Mouse (Mus musculus) forebrain, embryonic 13.5 days (tissue): ENCODE data around the gene Ror2. TPM values are rescaled to one million over a fixed set of nuclear protein-coding genes. Genes with fewer than 3 reads are reported as not detected.

Experiments
- ATAC-seq: fragments of 200-750 bp; cut with Nextera tagmentation; 2 replicates; pipeline ENCODE4 v1.8.0; 2017
- H3K27ac ChIP-seq: fragments of 300-500 bp; sonication (generic); 2 replicates; pipeline ENCODE4 v1.5.1; 2015; ENCODE audit warnings: inconsistent platforms, mild to moderate bottlenecking, moderate library complexity
- H3K27me3 ChIP-seq: fragments of 300-500 bp; sonication (generic); 2 replicates; pipeline ENCODE4 v1.6.1; 2015; ENCODE audit warnings: mild to moderate bottlenecking, inconsistent platforms
- H3K36me3 ChIP-seq: fragments of 300-500 bp; sonication (generic); 2 replicates; pipeline ENCODE4 v1.6.1; 2015; ENCODE audit warnings: mild to moderate bottlenecking, inconsistent platforms; ENCODE audit not compliant: poor library complexity, severe bottlenecking
- H3K4me1 ChIP-seq: fragments of 300-500 bp; sonication (generic); 2 replicates; pipeline ENCODE4 v1.6.1; 2015; ENCODE audit warnings: inconsistent platforms
- H3K4me2 ChIP-seq: fragments of 300-500 bp; sonication (generic); 2 replicates; pipeline ENCODE4 v1.6.1; 2015; ENCODE audit warnings: inconsistent platforms, mild to moderate bottlenecking, moderate library complexity
- H3K4me3 ChIP-seq: fragments of 300-500 bp; sonication (generic); 2 replicates; pipeline ENCODE4 v1.5.1; 2015; ENCODE audit warnings: mild to moderate bottlenecking, inconsistent platforms
- H3K9ac ChIP-seq: fragments of 300-500 bp; sonication (generic); 2 replicates; pipeline ENCODE4 v1.6.1; 2015; ENCODE audit warnings: mild to moderate bottlenecking, inconsistent platforms
- H3K9me3 ChIP-seq: fragments of 300-500 bp; sonication (generic); replicated peaks from 2 replicates; pipeline ENCODE4 v1.6.1; 2016; ENCODE audit warnings: inconsistent platforms
- WGBS: fragments of 180-500 bp; shearing (Covaris S2); methylation state at CpG from one replicate; pipeline ENCODE4 v1.1.7; 2015; 5-methylcytosine and 5-hydroxymethylcytosine counted together
- polyA plus RNA-seq: library from polyadenylated mRNA; unstranded; fragments of >200 nt; fragmentation: Nextera tagmentation; extraction: Ambion mirVana; gene quantifications from 2 replicates; pipeline ENCODE4 v1.2.1, GENCODE M21; 2015

The Ror2 gene
- polyA plus RNA-seq, 1 experiment from 2014 or later, result 5.8 TPM

- H3K4me1 ChIP-seq, result peaks cover 13% of the 10 kb centered on the region
- no peaks in the 10 kb centered on the region for H3K9me3 ChIP-seq
- H3K36me3 ChIP-seq, result no peaks in the 10 kb centered on the region
- 86% methylated on average over 8 of the region's 8 CpGs for WGBS
- H3K4me2 ChIP-seq, result no peak overlapping the region
- H3K9ac ChIP-seq, result no peak overlapping the region
- no peak overlapping the region for H3K4me3 ChIP-seq
- no peaks in the 10 kb centered on the region for H3K27me3 ChIP-seq
- no peak overlapping the region for H3K27ac ChIP-seq
- ATAC-seq, result no peak
Measured at GRCm38 (mm10) chr13:53305256-53305655, 19.3 kb upstream of the Ror2 start.

GRCm38 (mm10) chr13:53302688-53303087, 16.8 kb upstream of the Ror2 start:
- no peaks in the 10 kb centered on the region for H3K27me3 ChIP-seq
- H3K4me2 ChIP-seq, result no peak overlapping the region
- no peaks in the 10 kb centered on the region for H3K9me3 ChIP-seq
- no peak overlapping the region for H3K9ac ChIP-seq
- ATAC-seq, result no peak
- H3K4me3 ChIP-seq, result no peak overlapping the region
- no peaks in the 10 kb centered on the region for H3K4me1 ChIP-seq
- WGBS, result 83% methylated on average over 10 of the region's 10 CpGs
- no peak overlapping the region for H3K27ac ChIP-seq
- no peaks in the 10 kb centered on the region for H3K36me3 ChIP-seq

- Histone ChIP-seq H3K36me3 (no peaks in the 10 kb centered on the region), H3K9ac (no peak overlapping the region), H3K4me1 (no peaks in the 10 kb centered on the region), H3K4me3 (no peak overlapping the region), H3K27me3 (0 out of 2 replicates have a peak, but pooled peaks cover 1% of the 10 kb centered on the region), H3K27ac (no peak overlapping the region), H3K9me3 (no peaks in the 10 kb centered on the region), H3K4me2 (no peak overlapping the region)
- WGBS, result 91% methylated on average over 12 of the region's 12 CpGs
- no peak for ATAC-seq
Measured at GRCm38 (mm10) chr13:53293065-53293464, 7.1 kb upstream of the Ror2 start.

- ATAC-seq, result no peak
- Histone ChIP-seq H3K4me1 (no peaks in the 10 kb centered on the region), H3K27ac (no peak overlapping the region), H3K9ac (no peak overlapping the region), H3K9me3 (no peaks in the 10 kb centered on the region), H3K27me3 (0 out of 2 replicates have a peak, but pooled peaks cover 8% of the 10 kb centered on the region), H3K4me2 (no peak overlapping the region), H3K36me3 (no peaks in the 10 kb centered on the region), H3K4me3 (no peak overlapping the region)
- WGBS, result 54% methylated on average over 3 of the region's 3 CpGs
Measured at GRCm38 (mm10) chr13:53292244-53292643, 6.3 kb upstream of the Ror2 start.

GRCm38 (mm10) chr13:53285261-53285755, 616 bp downstream of the Ror2 start:
- ATAC-seq, result peak; percentile 75
- Histone ChIP-seq H3K4me1 (peaks cover 42% of the 10 kb centered on the region), H3K9ac (peak overlapping the region; percentile 73), H3K4me3 (peak overlapping the region; percentile 50), H3K27ac (no peak overlapping the region), H3K9me3 (no peaks in the 10 kb centered on the region), H3K4me2 (peak overlapping the region; percentile 69), H3K36me3 (no peaks in the 10 kb centered on the region), H3K27me3 (peaks cover 31% of the 10 kb centered on the region)
- under 1% methylated on average over 35 of the region's 35 CpGs for WGBS

- 2% methylated on average over 17 of the region's 17 CpGs for WGBS
- Histone ChIP-seq H3K4me2 (peak overlapping the region; percentile 69), H3K9me3 (no peaks in the 10 kb centered on the region), H3K36me3 (no peaks in the 10 kb centered on the region), H3K27me3 (peaks cover 31% of the 10 kb centered on the region), H3K4me1 (peaks cover 42% of the 10 kb centered on the region), H3K9ac (peak overlapping the region; percentile 73), H3K27ac (no peak overlapping the region), H3K4me3 (peak overlapping the region; percentile 50)
- no peak for ATAC-seq
Measured at GRCm38 (mm10) chr13:53284740-53285191, 1.2 kb downstream of the Ror2 start.

GRCm38 (mm10) chr13:53281604-53282396, 4.1 kb downstream of the Ror2 start:
- 50% methylated on average over 11 of the region's 11 CpGs for WGBS
- Histone ChIP-seq H3K4me1 (peaks cover 42% of the 10 kb centered on the region), H3K4me3 (no peak overlapping the region), H3K9me3 (no peaks in the 10 kb centered on the region), H3K27ac (no peak overlapping the region), H3K4me2 (no peak overlapping the region), H3K36me3 (no peaks in the 10 kb centered on the region), H3K27me3 (peaks cover 20% of the 10 kb centered on the region), H3K9ac (no peak overlapping the region)
- no peak for ATAC-seq

GRCm38 (mm10) chr13:53278908-53279307, 7.0 kb downstream of the Ror2 start:
- Histone ChIP-seq H3K4me2 (no peak overlapping the region), H3K9me3 (no peaks in the 10 kb centered on the region), H3K9ac (no peak overlapping the region), H3K36me3 (no peaks in the 10 kb centered on the region), H3K4me3 (no peak overlapping the region), H3K4me1 (peaks cover 23% of the 10 kb centered on the region; the same call in 1 of the 2 replicates), H3K27me3 (no peaks in the 10 kb centered on the region), H3K27ac (no peak overlapping the region)
- 79% methylated on average over 10 of the region's 10 CpGs for WGBS
- 0 out of 2 replicates have a peak, but pooled peaks have one; percentile 30 for ATAC-seq

- H3K36me3 ChIP-seq, result no peaks in the 10 kb centered on the region
- H3K4me2 ChIP-seq, result no peak overlapping the region
- no peak overlapping the region for H3K27ac ChIP-seq
- H3K9ac ChIP-seq, result no peak overlapping the region
- no peaks in the 10 kb centered on the region for H3K9me3 ChIP-seq
- H3K4me3 ChIP-seq, result no peak overlapping the region
- ATAC-seq, result no peak
- H3K27me3 ChIP-seq, result no peaks in the 10 kb centered on the region
- 80% methylated on average over 7 of the region's 7 CpGs for WGBS
- H3K4me1 ChIP-seq, result peaks cover 12% of the 10 kb centered on the region; the same call in 1 of the 2 replicates
Measured at GRCm38 (mm10) chr13:53276381-53276780, 9.5 kb downstream of the Ror2 start.

GRCm38 (mm10) chr13:53275778-53276177, 10.1 kb downstream of the Ror2 start:
- ATAC-seq, result no peak
- Histone ChIP-seq H3K27me3 (no peaks in the 10 kb centered on the region), H3K27ac (no peak overlapping the region; the same call in 1 of the 2 replicates), H3K4me2 (no peak overlapping the region), H3K9me3 (no peaks in the 10 kb centered on the region), H3K36me3 (no peaks in the 10 kb centered on the region), H3K9ac (no peak overlapping the region), H3K4me1 (peaks cover 6% of the 10 kb centered on the region; the same call in 1 of the 2 replicates), H3K4me3 (no peak overlapping the region)
- 51% methylated on average over 8 of the region's 8 CpGs for WGBS

GRCm38 (mm10) chr13:53274771-53275170, 11.2 kb downstream of the Ror2 start:
- Histone ChIP-seq H3K9ac (no peak overlapping the region), H3K4me1 (0 out of 2 replicates have a peak, but pooled peaks cover 5% of the 10 kb centered on the region), H3K27ac (no peak overlapping the region), H3K4me3 (no peak overlapping the region), H3K4me2 (no peak overlapping the region), H3K9me3 (no peaks in the 10 kb centered on the region), H3K27me3 (no peaks in the 10 kb centered on the region), H3K36me3 (no peaks in the 10 kb centered on the region)
- ATAC-seq, result no peak
- 59% methylated on average over 1 of the region's 1 CpGs for WGBS

- no peaks in the 10 kb centered on the region for H3K36me3 ChIP-seq
- 91% methylated on average over 3 of the region's 3 CpGs for WGBS
- no peak overlapping the region for H3K4me3 ChIP-seq
- H3K27ac ChIP-seq, result no peak overlapping the region
- no peak overlapping the region for H3K9ac ChIP-seq
- no peaks in the 10 kb centered on the region for H3K27me3 ChIP-seq
- H3K9me3 ChIP-seq, result no peaks in the 10 kb centered on the region
- peaks cover 27% of the 10 kb centered on the region for H3K4me1 ChIP-seq
- H3K4me2 ChIP-seq, result no peak overlapping the region
- ATAC-seq, result no peak
Measured at GRCm38 (mm10) chr13:53271595-53271994, 14.3 kb downstream of the Ror2 start.
